Mouse (Mus musculus) heart, embryonic 10.5 days (tissue): ENCODE data around the gene Arid4a. TPM values are rescaled to one million over a fixed set of nuclear protein-coding genes. Genes with fewer than 3 reads are reported as not detected.
A peak's percentile ranks its signal among the peaks of the same experiment; 100 is the strongest.
"Not testable (repeated sequence)": the region's sequence is repeated elsewhere in the genome, so short reads cannot be mapped to it uniquely, and the experiment has no call there.

Experiments used
- DNase-seq: peaks from one replicate; pipeline ENCODE4 v3.0.0-alpha.2; 2017; ENCODE audit warnings: low spot score
- H3K27ac ChIP-seq: fragments of 300-500 bp; sonication (generic); 2 replicates; pipeline ENCODE4 v1.5.1; 2016; ENCODE audit warnings: mild to moderate bottlenecking
- H3K27me3 ChIP-seq: fragments of 300-500 bp; sonication (generic); 2 replicates; pipeline ENCODE4 v1.6.1; 2016; ENCODE audit warnings: mild to moderate bottlenecking; ENCODE audit not compliant: poor library complexity, insufficient read depth, severe bottlenecking
- H3K36me3 ChIP-seq: fragments of 300-500 bp; sonication (generic); 2 replicates; pipeline ENCODE4 v1.6.1; 2016; ENCODE audit warnings: mild to moderate bottlenecking, moderate library complexity
- H3K4me1 ChIP-seq: fragments of 300-500 bp; sonication (generic); 2 replicates; pipeline ENCODE4 v1.6.1; 2016; ENCODE audit warnings: mild to moderate bottlenecking
- H3K4me3 ChIP-seq: fragments of 300-500 bp; sonication (generic); 2 replicates; pipeline ENCODE4 v1.5.1; 2016; ENCODE audit warnings: mild to moderate bottlenecking, moderate library complexity
- H3K9me3 ChIP-seq: fragments of 300-500 bp; sonication (generic); 2 replicates; pipeline ENCODE4 v1.6.1; 2016; ENCODE audit warnings: mild to moderate bottlenecking, moderate library complexity
- WGBS: fragments of 180-500 bp; shearing (Covaris S2); methylation state at CpG from one replicate; pipeline ENCODE4 v1.1.7; 2016; 5-methylcytosine and 5-hydroxymethylcytosine counted together
- polyA plus RNA-seq: library from polyadenylated mRNA; unstranded; fragments of >200 nt; fragmentation: Nextera tagmentation; extraction: Ambion mirVana; gene quantifications from 2 replicates; pipeline ENCODE4 v1.2.1, GENCODE M21; 2016

Gene Arid4a
- polyA plus RNA-seq, 1 experiment from 2014 or later = 26.9 TPM

- not testable (repeated sequence) for H3K9me3 ChIP-seq, H3K4me1 ChIP-seq, H3K4me3 ChIP-seq, DNase-seq, H3K36me3 ChIP-seq, H3K27me3 ChIP-seq, H3K27ac ChIP-seq
- 86% methylated on average over 4 of the region's 4 CpGs for WGBS
Measured at GRCm38 (mm10) chr12:71104275-71104674, 88.5 kb downstream of the Arid4a start.

GRCm38 (mm10) chr12:71107216-71107771 lies 91.5 kb downstream of the Arid4a start:
- no peak overlapping the region for H3K4me3 ChIP-seq
- H3K27me3 ChIP-seq = no peaks in the 10 kb centered on the region
- H3K36me3 ChIP-seq = no peaks in the 10 kb centered on the region
- H3K9me3 ChIP-seq = no peaks in the 10 kb centered on the region
- H3K27ac ChIP-seq = no peak overlapping the region
- WGBS = 85% methylated on average over 6 of the region's 6 CpGs
- DNase-seq = no peak
- H3K4me1 ChIP-seq = peaks cover 8% of the 10 kb centered on the region

- DNase-seq = no peak
- peak within 1 kb of the TSS; percentile 70 for H3K27ac ChIP-seq
- H3K4me3 ChIP-seq = peak within 1 kb of the TSS; percentile 54
- 6% methylated on average over 33 of the region's 33 CpGs for WGBS
- no peaks in the 10 kb centered on the region for H3K36me3 ChIP-seq
- no peaks in the 10 kb centered on the region for H3K27me3 ChIP-seq
- no peaks in the 10 kb centered on the region for H3K9me3 ChIP-seq
- peaks cover 24% of the 10 kb centered on the region for H3K4me1 ChIP-seq
Measured at GRCm38 (mm10) chr12:71111331-71111730, 95.5 kb downstream of the Arid4a start, which contains the start of gene Tomm20l. Tomm20l (plus strand) TSS chr12:71111428.

GRCm38 (mm10) chr12:71113074-71113473 lies 97.3 kb downstream of the Arid4a start:
- WGBS = 48% methylated on average over 10 of the region's 10 CpGs
- Histone ChIP-seq H3K9me3 (no peaks in the 10 kb centered on the region), H3K4me1 (peaks cover 24% of the 10 kb centered on the region), H3K36me3 (no peaks in the 10 kb centered on the region), H3K4me3 (no peak overlapping the region), H3K27me3 (no peaks in the 10 kb centered on the region), H3K27ac (peak overlapping the region; percentile 63; the same call in 1 of the 2 replicates)
- DNase-seq = no peak

DNA sequence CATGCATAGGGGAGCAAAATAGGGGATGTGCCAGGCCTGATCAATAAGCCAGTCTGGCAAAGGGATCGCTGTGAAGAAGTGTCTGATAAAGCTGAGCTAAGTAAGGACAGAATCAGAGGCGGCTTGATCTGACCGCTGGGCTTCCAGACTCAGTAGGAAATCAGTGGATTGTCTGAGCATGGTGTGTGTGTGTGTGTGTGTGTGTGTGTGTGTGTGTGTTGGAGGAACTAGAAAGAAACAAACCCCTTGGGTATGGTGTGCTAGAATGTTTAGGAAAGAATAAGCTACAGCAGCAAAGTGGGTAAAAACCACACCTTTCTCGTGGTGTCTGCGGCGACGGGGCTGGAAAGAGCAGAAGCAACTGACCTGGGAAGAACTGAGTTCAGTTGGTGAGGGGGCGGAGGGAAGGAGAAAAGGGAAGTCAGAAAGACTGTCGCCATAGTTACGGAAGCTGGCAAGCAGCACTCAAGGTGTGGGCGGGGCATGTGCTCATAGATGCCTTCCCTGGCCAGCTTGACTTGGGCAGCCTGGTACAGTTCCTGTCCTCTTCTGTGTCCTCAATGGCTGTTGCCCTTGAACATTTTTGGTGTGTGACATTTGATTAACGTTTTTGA lies 98.0 kb downstream of the Arid4a start:
- H3K36me3 ChIP-seq = no peaks in the 10 kb centered on the region
- peak overlapping the region; percentile 13; the same call in 1 of the 2 replicates for H3K4me3 ChIP-seq
- H3K27me3 ChIP-seq = no peaks in the 10 kb centered on the region
- no peak for DNase-seq
- no peak overlapping the region for H3K27ac ChIP-seq
- H3K9me3 ChIP-seq = no peaks in the 10 kb centered on the region
- 38% methylated on average over 12 of the region's 12 CpGs for WGBS
- peaks cover 24% of the 10 kb centered on the region for H3K4me1 ChIP-seq

DNA sequence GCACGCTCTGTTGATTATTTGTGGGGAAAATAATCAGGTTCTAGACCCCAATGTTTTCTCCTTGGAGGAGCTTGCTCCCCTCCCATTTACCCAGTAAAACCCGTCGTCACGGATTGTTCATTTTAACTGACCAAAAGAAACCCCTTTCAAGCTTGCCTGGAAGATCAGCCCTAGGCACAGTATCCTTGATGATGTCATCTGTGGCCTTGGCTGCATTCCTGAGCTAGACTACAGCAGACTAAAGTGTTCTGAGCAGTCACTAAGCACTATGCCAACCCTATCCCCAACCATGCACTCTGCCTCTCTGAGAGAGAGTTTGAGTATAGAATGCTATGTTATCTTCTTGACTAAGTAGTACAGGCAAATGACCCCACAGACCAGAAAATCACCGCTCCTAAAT lies 100.6 kb downstream of the Arid4a start:
- Histone ChIP-seq H3K4me1 (peaks cover 18% of the 10 kb centered on the region), H3K4me3 (no peak overlapping the region), H3K9me3 (no peaks in the 10 kb centered on the region), H3K27ac (no peak overlapping the region), H3K27me3 (no peaks in the 10 kb centered on the region), H3K36me3 (no peaks in the 10 kb centered on the region; the same call in 1 of the 2 replicates)
- 81% methylated on average over 5 of the region's 5 CpGs for WGBS
- no peak for DNase-seq

DNA sequence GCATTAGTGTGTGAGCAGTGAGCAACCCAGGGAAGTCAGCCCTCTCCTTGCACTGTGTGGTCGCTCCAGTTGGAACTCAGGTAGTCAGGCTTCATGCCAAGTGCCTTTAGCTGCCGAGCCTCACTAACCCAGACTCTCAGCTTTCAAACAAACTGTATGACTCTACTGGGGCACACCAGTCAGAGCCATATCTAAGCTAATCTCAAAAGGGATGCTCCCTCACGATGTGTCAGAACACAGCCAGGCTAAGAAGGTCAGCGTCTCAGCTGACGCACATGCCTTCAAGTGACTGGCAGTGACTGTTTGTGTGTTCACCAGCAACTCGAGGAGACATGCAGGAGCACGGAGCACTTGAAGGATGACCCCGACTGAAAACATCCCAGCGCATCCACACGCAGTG lies 106.9 kb downstream of the Arid4a start:
- no peak overlapping the region for H3K4me3 ChIP-seq
- no peaks in the 10 kb centered on the region for H3K27me3 ChIP-seq
- H3K36me3 ChIP-seq = peaks cover 46% of the 10 kb centered on the region
- H3K27ac ChIP-seq = no peak overlapping the region
- WGBS = 86% methylated on average over 10 of the region's 10 CpGs
- H3K9me3 ChIP-seq = no peaks in the 10 kb centered on the region
- H3K4me1 ChIP-seq = no peaks in the 10 kb centered on the region
- no peak for DNase-seq

- 90% methylated on average over 9 of the region's 9 CpGs for WGBS
- Histone ChIP-seq H3K4me3 (no peak overlapping the region), H3K27me3 (no peaks in the 10 kb centered on the region), H3K9me3 (no peaks in the 10 kb centered on the region), H3K36me3 (peaks cover 51% of the 10 kb centered on the region), H3K4me1 (no peaks in the 10 kb centered on the region), H3K27ac (no peak overlapping the region)
- DNase-seq = no peak
Measured at GRCm38 (mm10) chr12:71123286-71123685, 107.5 kb downstream of the Arid4a start.

- peak overlapping the region; percentile 98 for H3K4me3 ChIP-seq
- H3K27me3 ChIP-seq = no peaks in the 10 kb centered on the region
- peak overlapping the region; percentile 93 for H3K27ac ChIP-seq
- no peak for DNase-seq
- WGBS = 40% methylated on average over 5 of the region's 5 CpGs
- peaks cover 24% of the 10 kb centered on the region; the same call in 1 of the 2 replicates for H3K4me1 ChIP-seq
- no peaks in the 10 kb centered on the region for H3K9me3 ChIP-seq
- H3K36me3 ChIP-seq = peaks cover 41% of the 10 kb centered on the region
Measured at GRCm38 (mm10) chr12:71135581-71135980, 119.8 kb downstream of the Arid4a start.

GRCm38 (mm10) chr12:71136130-71136973 lies 120.6 kb downstream of the Arid4a start, which contains the start of the genes Timm9 and 2700049A03Rik:
Timm9 (minus strand) TSS chr12:71136684.
2700049A03Rik (plus strand) TSS chr12:71136848.
- Histone ChIP-seq H3K36me3 (peaks cover 41% of the 10 kb centered on the region), H3K9me3 (no peaks in the 10 kb centered on the region), H3K4me1 (peaks cover 24% of the 10 kb centered on the region; the same call in 1 of the 2 replicates), H3K4me3 (peak within 1 kb of the TSS; percentile 98), H3K27ac (peak within 1 kb of the TSS; percentile 93), H3K27me3 (no peaks in the 10 kb centered on the region)
- under 1% methylated on average over 52 of the region's 52 CpGs for WGBS
- peak; percentile 92 for DNase-seq

DNA sequence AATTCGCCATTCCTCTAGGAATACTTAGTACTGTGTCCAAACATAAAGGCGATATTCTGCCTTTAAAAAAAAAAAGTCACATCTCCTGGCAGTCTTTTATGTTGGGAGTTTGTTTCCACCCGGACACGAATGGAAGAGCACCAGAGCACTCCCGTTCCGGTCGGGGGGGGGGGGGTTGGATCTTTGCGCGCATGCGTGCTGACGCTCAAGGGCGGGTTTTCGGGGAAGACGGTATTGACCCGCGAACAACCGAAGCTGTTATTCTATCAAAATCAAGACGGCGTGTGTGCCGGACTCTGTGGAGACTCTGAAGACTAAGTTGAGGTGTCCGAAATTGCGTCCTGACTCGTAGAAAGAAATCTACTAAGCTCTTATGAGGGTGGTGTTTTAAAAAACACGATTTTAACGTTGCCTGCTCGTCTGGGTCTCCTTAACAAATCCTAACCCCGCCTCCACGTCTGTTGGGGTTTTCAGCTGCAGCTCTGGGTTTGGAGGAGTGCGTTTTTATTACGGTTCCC lies 121.2 kb downstream of the Arid4a start:
- DNase-seq = peak; percentile 93
- Histone ChIP-seq H3K36me3 (peaks cover 41% of the 10 kb centered on the region), H3K27me3 (no peaks in the 10 kb centered on the region), H3K4me1 (peaks cover 24% of the 10 kb centered on the region; the same call in 1 of the 2 replicates), H3K9me3 (no peaks in the 10 kb centered on the region), H3K27ac (peak overlapping the region; percentile 93), H3K4me3 (peak overlapping the region; percentile 98)
- WGBS = under 1% methylated on average over 30 of the region's 30 CpGs

DNA sequence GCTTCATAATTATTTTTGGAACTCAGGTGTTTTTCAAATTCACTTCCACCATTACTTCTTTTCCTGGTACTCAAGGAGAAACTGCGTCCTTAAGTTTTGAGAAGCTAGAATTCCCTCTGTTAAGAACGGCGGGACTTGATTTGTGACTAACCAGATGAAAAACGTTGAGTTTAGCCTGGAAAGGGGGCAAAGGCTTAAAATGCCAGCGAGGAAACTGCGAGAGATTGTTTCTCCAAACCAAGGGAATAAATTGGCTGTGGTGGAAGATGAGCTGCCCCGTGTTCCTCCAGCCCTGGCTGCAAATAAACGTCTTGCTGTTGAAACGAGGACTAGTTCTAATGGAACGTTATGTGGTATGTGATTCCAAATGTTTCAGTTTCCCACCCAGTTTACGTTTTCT lies 121.9 kb downstream of the Arid4a start:
- H3K27me3 ChIP-seq = no peaks in the 10 kb centered on the region
- 8% methylated on average over 11 of the region's 11 CpGs for WGBS
- peak overlapping the region; percentile 98 for H3K4me3 ChIP-seq
- no peak for DNase-seq
- peaks cover 42% of the 10 kb centered on the region for H3K36me3 ChIP-seq
- H3K27ac ChIP-seq = peak overlapping the region; percentile 93
- H3K4me1 ChIP-seq = peaks cover 24% of the 10 kb centered on the region; the same call in 1 of the 2 replicates
- H3K9me3 ChIP-seq = no peaks in the 10 kb centered on the region
